Mouse (Mus musculus): ENCODE measurements at regions not wholly inside any gene's neighbourhood (a gene's known extent, or its start where the extent isn't known, plus 50 kb on each side); places are given as distances from the start of the nearest gene placed in this dataset.

DNA sequence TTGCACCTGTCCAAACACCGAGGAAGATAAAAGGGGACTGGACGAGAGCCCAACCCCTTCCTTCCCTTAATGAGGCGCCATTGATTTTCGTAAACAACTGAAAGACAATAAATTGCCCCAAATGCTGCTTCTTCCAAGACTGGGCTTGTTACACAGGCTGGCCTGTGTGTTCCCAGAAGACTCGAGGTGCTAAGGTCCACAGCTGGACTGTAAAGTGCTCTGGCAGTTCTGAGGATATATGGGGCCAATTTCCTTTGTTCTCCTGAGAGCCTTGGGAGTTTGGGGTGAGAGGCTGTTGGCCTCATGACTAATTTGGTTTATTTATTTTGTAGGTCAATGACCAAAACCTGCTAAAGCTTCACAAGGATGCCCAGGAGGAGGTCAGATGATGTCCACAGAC lies 377.3 kb upstream of the Prickle1 start:
- CTCF ChIA-PET: no interaction called here

DNA sequence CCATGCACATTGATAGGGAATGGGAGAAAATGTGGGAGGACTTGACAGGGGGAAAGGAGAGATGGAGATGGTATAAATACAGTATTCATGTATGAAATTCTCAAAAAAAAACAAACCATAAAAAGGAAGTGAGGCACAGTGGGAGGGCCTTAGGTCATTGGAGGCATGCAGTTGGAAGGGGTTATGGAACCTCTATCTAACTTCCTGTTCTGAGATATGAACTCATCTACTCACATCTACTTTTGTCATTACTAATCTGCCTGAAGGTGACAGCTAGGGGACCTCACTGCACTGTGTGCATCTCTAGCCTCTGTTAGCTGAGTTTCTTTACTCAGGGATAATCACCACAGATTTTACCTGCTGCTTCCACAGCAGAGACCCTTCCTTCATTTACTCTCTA lies 366.3 kb upstream of the Prickle1 start:
- CTCF ChIA-PET: no interaction called here

DNA sequence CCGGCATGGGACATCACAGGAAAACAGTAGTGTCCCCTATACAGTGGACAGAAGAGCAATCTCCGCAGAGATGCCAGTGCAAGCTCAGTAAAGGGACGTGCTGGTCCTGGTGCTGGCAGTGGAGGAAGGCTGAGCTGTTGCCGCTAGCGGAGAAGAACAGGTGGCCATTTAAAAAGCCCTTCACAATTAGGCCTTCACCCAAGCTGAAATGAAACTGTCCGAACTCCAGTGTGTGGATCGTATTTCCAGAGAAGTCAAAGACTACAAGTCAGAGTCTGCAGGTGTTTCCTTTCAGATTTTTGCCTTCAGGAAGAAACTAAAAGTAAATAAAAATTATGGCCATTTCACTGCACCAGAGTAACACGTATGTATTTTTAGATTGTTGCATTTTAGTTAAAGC lies 364.2 kb upstream of the Prickle1 start:
- CTCF ChIA-PET: no interaction called here

DNA sequence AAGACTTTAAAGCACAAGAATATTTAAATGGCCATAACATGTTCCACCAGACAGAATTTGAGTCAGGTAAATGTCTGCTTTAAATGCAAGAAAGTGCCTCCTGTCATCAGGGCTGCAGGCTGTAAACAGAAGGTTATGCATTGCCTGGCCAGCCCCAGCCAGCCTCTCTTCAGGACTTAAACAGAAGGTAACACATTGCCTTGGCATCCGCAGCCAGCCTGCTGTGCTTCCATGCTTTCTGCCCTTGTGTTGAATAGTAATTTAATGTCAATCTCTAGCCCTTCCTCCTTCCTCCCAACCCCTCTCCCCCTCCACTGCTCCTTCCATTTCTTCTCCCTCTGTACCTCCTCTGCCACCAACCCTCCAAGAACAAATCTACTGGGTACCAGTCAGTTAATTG lies 362.4 kb upstream of the Prickle1 start:
- CTCF ChIA-PET: no interaction called here

DNA sequence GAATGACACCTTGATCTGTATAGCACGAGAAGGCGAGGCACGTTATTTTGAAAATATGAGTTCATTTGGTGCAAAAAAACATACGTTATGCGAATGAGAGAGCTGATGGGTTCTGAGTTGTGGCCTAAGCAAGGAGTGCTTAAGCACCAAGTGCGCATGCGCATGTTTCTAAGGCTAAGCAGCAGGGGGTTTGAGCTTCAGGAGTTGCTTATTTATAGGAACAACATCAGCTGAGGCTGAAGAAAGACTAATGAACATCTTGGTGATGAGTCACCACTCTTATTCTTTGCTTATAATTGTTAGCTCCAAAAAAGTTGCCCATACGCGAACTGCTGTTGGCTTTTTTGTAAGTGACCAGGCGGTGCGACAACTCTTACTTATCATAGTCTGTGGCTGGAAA lies 361.1 kb upstream of the Prickle1 start:
- CTCF ChIA-PET: no interaction called here

DNA sequence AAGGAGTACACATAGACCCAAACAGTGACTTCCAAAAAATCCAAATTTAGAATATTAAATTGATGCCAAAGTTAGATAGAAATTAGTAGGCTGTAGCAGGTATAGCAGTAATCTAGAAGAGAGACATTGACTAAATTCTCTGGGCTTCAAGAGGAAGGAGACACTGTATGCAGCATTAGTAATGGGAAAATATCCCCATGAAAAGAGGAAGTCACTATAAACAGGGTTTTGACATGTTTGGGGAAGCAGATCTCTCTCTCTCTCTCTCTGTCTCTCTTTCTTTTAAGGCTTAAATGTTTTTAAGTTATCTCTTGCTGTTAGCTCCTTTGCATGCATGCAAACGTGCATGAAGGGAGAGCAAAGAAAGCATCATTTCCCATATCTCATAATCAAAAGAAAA lies 357.9 kb upstream of the Prickle1 start:
- CTCF ChIA-PET: no interaction called here

DNA sequence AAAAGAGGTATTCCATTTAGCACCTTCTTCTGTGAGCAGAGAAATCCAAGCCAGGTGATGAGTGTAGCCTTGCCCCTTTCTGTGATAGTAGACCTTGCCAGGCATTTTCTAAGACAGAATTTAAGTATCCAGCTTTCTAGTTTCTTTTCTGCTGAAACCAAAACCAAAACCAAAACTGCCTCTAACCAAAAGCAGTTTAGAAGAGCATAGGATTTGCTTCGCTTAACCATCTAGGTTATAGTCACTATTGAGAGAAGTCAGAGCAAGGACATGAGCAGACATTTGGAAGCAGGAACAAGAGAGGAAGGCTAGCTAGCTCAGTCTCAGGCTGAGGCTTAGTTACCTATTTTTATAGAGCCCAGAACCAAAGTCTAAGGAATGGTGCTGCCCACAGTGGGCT lies 354.8 kb upstream of the Prickle1 start:
- CTCF ChIA-PET: no interaction called here

DNA sequence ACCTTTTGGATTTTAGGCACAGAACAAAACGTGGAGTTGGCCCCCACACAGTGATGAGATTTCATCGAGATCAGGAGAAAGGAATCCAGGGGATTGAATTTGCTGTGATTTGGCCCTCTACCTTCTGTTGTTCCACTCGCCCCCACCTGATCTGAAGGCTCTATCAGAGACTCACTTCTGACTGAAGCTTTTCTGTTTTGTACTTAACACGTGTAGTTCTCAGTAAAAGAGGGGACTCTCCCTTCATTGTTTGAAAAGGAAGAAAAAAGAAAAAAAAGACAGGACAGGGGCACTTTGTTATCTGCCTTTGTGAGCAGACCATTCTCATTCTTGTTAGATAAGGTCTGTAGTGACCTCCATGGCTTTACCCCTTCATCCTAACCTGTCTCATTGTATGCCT lies 353.2 kb upstream of the Prickle1 start:
- CTCF ChIA-PET: no interaction called here

DNA sequence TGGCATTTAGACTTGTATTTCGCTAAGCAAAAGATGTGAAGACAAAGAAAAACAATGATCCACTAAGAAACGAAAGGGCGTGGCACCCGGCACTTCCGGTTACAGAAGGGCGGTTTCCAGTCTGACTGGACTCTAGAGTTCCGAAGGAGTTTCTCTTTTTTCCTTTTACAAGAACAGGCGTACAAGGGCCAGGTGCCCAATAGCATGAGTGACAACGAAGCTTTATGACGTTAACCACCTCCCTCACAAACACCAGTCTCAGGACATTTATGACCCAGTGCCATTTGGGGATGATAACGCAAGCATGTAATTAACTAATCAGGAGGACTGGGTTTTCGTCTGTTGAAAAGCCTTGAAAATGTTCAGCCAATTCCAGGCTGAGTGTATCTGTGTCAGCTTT lies 347.9 kb upstream of the Prickle1 start:
- CTCF ChIA-PET: no interaction called here

DNA sequence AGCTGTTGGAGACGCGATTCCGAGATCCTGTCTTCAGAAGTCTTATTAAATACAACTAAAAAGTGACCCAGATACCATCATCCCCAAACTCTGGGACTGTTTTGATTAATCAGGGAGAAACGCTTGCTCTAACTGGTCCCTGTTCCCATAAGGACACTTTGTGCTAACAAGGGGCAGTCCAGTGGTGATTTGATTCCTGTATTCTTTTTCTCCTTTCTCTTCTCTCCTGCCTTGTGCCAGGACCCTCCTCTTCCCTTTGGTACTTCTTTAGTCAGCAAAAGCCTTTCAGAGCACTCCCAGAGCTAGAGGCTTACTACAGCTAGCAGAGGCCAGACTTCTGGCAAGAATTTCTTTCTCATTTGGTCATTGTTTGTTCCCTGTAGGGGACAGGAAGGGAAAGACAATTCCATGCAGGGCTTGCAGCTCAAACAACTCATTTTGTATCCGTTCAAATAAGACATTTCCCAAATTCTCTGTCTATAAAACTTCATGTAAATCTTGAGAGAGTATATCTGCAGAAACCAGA lies 337.3 kb upstream of the Prickle1 start:
- CTCF ChIA-PET: no interaction called here

DNA sequence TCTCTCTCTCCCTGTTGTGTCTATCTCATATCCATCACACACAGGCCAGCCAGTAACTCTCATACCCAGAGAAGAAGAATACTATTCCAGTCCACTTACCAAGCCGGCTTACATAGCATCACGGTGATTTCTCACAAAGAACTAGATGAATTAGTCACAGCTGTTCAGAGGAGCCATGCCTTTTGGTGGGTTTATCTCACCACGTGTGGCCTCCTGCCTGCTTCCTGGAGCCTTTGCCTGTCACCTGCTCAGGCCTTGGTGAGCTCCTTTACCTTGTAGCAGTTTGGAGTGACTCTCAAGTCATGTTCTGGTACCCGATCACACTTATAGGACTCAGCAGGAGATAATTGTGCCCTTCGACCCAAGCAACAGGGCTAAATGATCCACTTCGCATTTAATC lies 331.2 kb upstream of the Prickle1 start:
- CTCF ChIA-PET: no interaction called here

DNA sequence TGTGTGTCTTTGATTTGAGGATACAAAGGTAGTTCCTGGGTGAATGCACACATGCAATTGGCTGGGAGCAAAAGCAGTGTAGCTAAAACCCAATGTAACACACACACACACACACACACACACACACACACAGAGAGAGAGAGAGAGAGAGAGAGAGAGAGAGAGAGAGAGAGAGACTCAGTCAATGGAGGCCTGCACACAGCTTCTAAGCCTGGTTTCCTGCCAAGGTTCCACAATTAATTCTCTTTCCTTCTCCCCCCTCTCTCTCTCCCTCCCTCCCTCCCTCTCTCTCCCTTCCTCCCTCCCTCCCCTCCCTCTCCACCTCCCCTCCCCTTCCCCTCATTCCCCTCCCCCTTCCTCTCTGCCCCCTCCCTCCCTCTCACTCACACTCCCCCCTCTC lies 330.6 kb upstream of the Prickle1 start:
- CTCF ChIA-PET: no interaction called here

DNA sequence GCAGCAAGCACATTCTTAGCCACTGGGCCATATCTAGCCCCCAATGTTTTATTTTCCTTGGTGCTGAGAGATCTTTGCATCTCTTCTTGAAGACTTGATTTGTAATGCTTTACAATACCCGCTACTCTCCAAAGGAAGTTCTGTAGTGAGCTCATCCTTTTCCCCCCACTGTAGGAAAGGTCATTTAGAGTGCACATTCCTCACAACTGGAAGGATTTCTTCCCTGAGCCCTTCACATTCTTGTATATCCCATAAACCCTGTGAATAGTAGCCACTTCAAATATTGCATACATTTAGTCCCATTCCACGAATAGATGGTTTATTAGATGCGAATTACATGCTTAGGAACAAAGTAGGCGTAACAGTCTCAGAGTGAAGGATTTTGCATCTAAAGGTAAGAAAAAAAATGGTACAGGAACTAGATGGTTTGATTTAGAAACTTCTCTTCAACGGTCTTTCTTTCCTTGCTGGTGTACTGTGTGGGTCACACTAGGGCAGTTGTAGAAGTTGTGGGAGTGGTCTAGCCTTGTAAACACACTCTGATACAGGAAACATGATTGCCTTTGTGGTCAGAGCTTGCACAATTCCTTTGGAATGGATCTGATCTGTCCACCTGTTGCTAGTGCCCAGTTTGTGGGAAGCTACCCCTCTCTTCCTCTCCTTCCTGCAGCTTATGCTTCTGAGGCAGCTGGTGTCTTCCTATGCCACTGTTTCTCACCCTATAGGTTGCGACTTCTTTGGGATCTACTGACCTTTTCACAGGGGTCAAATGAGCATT lies 326.0 kb upstream of the Prickle1 start:
- CTCF ChIA-PET: no interaction called here

DNA sequence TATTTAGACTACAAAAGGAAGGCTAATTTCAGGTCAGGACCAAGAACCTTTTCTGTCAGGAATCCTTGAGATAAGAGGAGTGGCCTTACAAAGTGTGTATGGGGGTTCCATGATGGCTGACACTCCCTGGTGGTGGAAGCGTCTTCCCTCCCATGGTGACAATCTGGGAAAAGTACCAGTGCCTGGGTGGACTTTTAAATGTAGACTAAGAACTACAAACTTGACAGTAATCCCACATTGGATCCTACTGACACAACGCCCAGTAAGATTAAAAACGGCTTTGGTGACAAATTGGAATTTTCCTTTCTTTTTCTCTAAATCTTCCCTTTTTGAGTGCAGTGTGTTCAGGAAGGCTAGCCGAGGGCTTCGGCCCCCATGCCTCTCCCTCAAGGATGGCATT lies 325.3 kb upstream of the Prickle1 start:
- CTCF ChIA-PET: no interaction called here

DNA sequence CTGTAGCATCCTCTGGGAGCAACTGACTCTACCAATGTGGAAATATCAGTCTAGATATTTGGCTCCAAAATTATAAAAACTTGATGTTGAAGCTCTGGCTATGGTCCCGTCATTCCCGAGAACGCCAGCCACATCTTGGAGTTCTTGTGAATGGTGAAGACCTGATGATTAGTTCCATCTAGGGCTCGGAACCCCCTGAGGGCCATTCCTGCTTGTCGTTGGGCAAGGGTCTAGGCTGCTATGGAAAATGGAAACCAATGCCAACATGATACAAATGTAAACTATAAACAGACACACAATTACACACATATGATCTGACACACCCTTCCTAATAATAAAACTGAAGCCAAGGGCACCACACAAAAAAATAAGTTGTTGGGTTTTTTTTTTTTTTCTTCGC lies 323.9 kb upstream of the Prickle1 start:
- CTCF ChIA-PET: no interaction called here

DNA sequence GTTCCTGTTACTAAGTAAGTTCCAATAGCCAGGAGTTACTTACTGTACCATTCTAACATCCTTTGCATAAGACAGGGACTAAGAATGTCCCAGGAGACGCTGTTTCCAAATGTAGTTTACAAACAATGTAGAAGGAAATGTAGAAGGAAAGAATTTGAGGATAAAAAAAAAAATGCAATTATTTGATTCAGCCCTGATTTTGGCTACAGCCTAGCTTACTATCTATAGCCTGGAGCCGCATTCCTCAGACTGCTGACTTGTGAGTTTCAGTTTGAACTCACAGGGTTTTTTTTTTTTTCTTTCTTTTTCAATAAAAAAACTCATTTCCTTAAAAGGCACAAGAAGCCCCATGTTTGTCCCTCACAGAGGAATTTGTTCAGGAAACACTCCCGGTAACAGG lies 321.2 kb upstream of the Prickle1 start:
- CTCF ChIA-PET: no interaction called here

DNA sequence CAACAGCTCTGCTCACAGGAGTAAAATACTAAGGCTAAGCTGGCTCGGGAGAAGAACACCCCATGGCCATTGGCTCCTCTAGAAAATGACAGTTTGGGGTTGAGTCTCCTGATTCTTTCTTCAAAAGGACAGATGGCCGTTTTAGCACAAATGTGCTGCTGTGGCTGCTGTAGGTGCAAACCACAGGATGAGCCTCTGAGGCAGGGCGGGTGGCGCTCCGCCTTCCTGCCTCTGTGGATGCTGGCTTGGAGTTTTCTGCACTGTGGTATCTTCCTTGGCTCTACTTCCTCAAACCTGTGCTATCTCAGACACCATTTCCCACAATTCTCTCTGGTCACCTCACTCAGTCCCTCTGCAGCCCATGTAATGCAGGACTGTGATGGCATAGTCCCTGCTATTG lies 317.8 kb upstream of the Prickle1 start:
- CTCF ChIA-PET: interaction anchor here (0.6 kb wide), 1 partner anchor 48 kb away, joined by 4 read pairs; no protein-coding TSS in a partner anchor

DNA sequence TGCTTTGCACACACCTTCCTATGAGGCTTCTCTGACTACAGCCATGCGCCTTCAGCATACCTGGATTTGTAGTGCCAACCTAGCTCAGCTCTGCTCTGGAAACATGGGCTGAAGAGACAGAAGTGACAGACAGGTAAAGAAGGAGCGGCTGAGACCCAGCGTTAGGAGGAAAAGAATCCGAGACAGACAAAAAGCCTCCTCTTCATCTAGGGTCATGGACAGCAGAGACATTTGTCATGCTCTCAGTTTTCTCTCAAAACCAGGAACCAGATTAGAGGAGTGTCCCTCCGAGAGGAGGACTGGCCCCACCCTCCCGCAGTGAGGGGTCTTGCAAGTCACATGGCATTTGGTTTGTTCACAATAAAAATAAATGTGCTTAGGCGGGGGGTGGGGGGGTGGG lies 317.4 kb upstream of the Prickle1 start:
- CTCF ChIA-PET: interaction anchor here (0.6 kb wide), 1 partner anchor 48 kb away, joined by 4 read pairs; no protein-coding TSS in a partner anchor

DNA sequence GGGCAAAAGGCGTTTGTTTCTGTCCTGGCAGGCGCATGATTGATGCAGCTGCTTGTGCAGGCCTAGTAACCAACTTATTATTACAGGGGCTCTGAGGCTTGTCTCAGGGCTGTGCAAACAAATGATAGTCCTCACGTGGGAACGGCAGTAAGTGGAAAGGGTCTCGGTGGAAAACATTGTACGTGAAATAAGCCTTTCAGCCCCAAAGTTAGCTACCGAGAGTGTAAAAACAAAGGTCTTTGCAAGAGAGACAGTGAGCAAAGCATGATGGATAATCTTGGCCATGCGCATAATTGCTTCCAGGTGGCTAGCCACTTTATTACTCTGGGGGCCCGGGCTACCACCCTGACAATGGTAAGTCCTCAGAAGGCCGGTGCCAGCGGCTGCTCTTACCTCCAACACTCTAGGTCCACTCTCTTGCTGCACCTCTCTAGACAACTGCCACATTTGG lies 315.3 kb upstream of the Prickle1 start:
- CTCF ChIA-PET: no interaction called here

DNA sequence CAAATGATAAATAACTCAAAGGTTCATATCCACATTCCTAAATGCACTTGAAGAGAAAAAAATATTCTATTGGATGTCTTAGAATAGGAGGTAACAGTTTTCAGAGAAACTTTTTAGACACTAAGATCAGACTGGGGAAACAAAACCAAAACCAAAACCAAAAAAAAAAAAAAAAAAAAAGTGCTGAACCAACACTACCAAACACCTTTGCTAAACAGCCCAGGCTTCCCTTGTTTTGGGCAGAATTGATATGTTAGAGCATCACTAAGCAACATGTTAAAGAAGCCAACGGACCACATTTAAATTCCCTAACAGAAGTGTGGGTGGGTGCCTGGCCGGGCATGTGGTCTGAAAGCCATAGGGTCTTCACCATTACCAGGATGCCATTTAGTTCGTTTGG lies 314.5 kb upstream of the Prickle1 start:
- CTCF ChIA-PET: no interaction called here

DNA sequence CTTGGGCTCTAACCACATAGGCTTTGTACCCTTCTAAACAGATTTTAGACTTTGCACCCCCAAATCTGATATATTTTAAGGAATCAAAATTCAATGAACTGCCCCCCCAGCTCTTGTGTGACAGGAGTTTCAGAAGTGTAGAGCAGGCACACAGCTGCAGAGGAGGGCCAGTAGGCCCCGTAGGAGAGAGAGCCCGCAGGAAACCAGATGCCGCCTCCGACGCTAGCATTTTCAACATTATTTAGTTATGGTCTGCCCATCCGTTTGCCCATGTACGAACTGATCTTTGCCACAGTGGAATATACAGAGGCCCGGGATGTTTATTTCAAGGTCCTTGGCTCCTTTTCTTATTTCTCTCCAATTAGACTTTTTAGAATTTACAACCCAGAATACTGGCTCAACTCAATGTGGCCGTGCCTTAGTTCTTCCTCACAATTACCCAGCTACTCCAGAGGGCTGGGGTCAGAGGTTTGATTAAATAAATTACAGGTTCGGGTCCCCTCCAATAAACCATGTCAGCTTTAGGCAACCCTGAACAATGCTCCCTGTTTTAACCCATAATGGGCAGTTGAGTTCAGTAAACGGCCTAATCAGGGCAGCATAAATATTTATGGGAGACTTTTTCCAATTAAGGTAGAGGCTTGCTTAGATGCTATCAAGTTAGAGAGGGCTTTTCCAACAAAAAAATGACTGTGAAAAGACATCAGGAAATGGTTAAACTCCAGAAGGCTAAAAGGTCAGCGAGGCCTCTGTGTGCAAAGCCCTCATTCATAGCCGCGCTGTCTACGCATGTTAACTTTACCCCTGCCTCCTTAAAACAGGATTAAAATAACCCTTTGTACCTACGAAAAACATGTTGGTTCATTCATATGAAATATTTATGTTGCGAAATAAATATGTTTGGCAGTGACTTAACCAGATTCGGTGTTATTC lies 308.2 kb upstream of the Prickle1 start:
- CTCF ChIA-PET: no interaction called here

DNA sequence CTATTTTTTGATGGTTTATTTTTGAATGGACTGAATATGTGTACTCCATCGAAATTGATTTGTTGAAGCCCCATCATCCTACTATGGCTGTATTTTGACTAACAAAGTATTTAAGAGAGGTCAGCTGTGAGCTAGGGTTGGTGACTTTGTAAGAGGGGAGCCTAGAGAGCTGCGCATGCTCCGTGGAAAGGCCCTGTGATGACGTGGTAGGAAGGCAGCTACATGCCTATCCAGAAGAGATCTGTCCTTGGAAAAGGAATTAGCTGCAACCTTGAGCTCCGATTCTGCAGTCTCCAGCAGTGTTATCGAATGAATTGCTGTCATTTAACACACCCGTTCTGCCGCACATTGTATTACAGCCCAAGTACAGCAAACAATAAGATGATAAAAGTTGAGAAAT lies 287.1 kb upstream of the Prickle1 start:
- CTCF ChIA-PET: no interaction called here

DNA sequence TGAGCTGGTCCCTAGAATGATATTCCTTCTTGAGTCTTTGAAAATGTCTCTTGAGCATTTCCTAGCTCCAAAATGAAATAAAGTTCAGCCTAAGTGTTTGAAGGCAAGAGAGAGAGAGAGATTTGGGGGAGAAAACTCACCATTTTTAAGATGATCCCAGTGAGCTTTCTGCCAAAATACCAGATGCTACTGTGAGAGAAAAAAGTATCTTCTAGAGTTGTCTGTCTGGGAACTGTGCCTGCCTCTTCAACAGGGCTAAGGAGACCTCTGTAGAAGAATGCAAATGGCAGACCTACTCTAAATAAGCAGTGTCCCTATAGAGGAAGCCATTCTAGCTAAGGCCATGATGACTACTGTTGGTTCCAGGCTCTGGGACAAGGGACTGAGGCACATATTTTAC lies 285.6 kb upstream of the Prickle1 start:
- CTCF ChIA-PET: no interaction called here
